Mouse (Mus musculus): ENCODE measurements around the gene Frmd5. TPM values are rescaled to one million over a fixed set of nuclear protein-coding genes. Genes with fewer than 3 reads are reported as not detected.

Gene Frmd5
- polyA plus RNA-seq, 1 experiment from 2014 or later = 25.6 TPM

Other genes starting within 250 kb of the Frmd5 start
- 17.5 and 21.2 TPM in 2 replicates for gene Casc4, start 59.9 kb upstream of the Frmd5 start, polyA plus RNA-seq (2016; fragmentation: Nextera tagmentation; extraction: Ambion mirVana)
- gene Ctdspl2, start 148.9 kb upstream of the Frmd5 start, polyA plus RNA-seq (2016; fragmentation: Nextera tagmentation; extraction: Ambion mirVana) = 44.4 and 49.2 TPM in 2 replicates
- gene Mageb3, start 149.0 kb upstream of the Frmd5 start, polyA plus RNA-seq (2016; fragmentation: Nextera tagmentation; extraction: Ambion mirVana) = 0.18 TPM in 1 of 2 replicates, not detected in the other
- 14.2 and 15.7 TPM in 2 replicates for gene Eif3j1, start 221.5 kb upstream of the Frmd5 start, polyA plus RNA-seq (2016; fragmentation: Nextera tagmentation; extraction: Ambion mirVana)

All from heart, embryonic 12.5 days (tissue).